Mouse (Mus musculus): Measurements from ENCODE around the gene Cox5a.

DNA sequence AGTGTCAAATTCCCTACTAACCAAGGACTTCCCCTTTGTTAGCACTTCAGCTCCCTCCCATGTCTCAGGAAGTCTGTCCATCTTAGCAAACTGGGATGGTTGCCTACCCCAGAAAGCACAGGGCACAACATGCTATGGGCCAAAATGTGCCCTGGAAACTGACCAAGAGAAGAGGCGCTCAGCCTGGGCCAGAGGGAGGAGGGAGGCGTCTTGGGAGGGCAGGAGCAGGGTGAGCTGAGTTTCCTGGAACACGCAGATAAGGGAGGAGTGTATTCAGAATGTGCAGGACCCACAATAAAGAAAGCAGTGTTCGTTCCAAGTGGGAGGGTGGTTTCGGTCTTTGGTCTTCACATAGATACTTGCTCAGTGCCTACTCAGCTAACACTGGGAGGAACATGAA is 26.2 kb downstream of the Cox5a start:
- TF ChIP-seq CTCF (conservative IDR thresholded peaks at IDR 0.05 in 1 of 2, IDR thresholded peaks at IDR 0.05 in 1 of 2; ENCODE audit: low read depth in 2 of 2, low read length in 2 of 2) (no peak), KAT2A (IDR thresholded peaks at IDR 0.05; ENCODE audit: insufficient replicate concordance, low read length) (no peak), EP300 (IDR thresholded peaks at IDR 0.05; ENCODE audit: low read length) (no peak), CHD2 (IDR thresholded peaks at IDR 0.05; ENCODE audit: low read length) (no peak), ZKSCAN1 (IDR thresholded peaks at IDR 0.05; ENCODE audit: borderline replicate concordance, low read depth, low read length) (no peak), BHLHE40 (IDR thresholded peaks at IDR 0.05; ENCODE audit: low read depth, low read length) (no peak), POLR2A (IDR thresholded peaks at IDR 0.05; ENCODE audit: low read depth, low read length) (no peak), POLR2AphosphoS2 (IDR thresholded peaks at IDR 0.05; ENCODE audit: low read depth, low read length) (no peak), IRF4 (IDR thresholded peaks at IDR 0.05; ENCODE audit: low read depth, low read length) (no peak), RAD21 (IDR thresholded peaks at IDR 0.05; ENCODE audit: low read depth, low read length) (no peak)
